Mouse (Mus musculus) spleen, adult 2 months (tissue): ENCODE data around the gene Grin2d.

Experiments
- CTCF ChIP-seq: fragments of 200-500 bp; IDR thresholded peaks from 2 replicates; pipeline ENCODE4 v1.5.1; 2011; ENCODE audit warnings: mild to moderate bottlenecking, inconsistent platforms; ENCODE audit not compliant: insufficient read depth, insufficient read length, insufficient replicate concordance; ENCODE audit errors: extremely low read depth
- POLR2A ChIP-seq: fragments of 200-500 bp; IDR thresholded peaks from 2 replicates; pipeline ENCODE4 v1.6.1; 2011; ENCODE audit warnings: low read depth, low read length, inconsistent platforms

- TF ChIP-seq CTCF (no peak), POLR2A (no peak)
Measured at GRCm38 (mm10) chr7:45881011-45881410, 2.8 kb upstream of the Grin2d start.
